Mouse (Mus musculus) Patski (cell line): ENCODE measurements around the gene Angel2. TPM values are rescaled to one million over a fixed set of nuclear protein-coding genes. Genes with fewer than 3 reads are reported as not detected.
A peak's percentile ranks its signal among the peaks of the same experiment; 100 is the strongest.
"Not testable (repeated sequence)": the region's sequence is repeated elsewhere in the genome, so short reads cannot be mapped to it uniquely, and the experiment has no call there.

Experiments used
- ATAC-seq: fragments of 100-300 bp; one replicate; pipeline ENCODE4 v1.8.0; 2021
- CTCF ChIA-PET: fragments of 350-600 bp; sonication (Branson Sonifier 250); formaldehyde crosslinking; loops from one replicate; lab custom pipeline; 2022; ENCODE audit warnings: inconsistent platforms; lab: Charles Lee
- POLR2A ChIA-PET: fragments of 350-600 bp; sonication (Branson Sonifier 250); formaldehyde crosslinking; loops from one replicate; lab custom pipeline; 2022; ENCODE audit warnings: antibody characterized with exemption, inconsistent platforms; lab: Charles Lee
- DNase-seq: peaks from one replicate; pipeline ENCODE4 v3.0.0-alpha.2; 2011; ENCODE audit warnings: low read depth, low spot score
- H3K27me3 ChIP-seq: fragments of 371-371 bp; one replicate; pipeline ENCODE4 v1.5.1; 2021
- CTCF ChIP-seq: fragments of 100-300 bp; IDR thresholded peaks from one replicate; pipeline ENCODE4 v1.5.1; 2021
- in situ Hi-C: fragments of 300-500 bp; cut with MboI; formaldehyde crosslinking; loops from 3 replicates; pipeline ENCODE4 v1.11.1; 2018; ENCODE audit warnings: low pct_unique_long_range_greater_than_20kb, mixed read lengths
- polyA plus RNA-seq: library from polyadenylated mRNA; unstranded; gene quantifications from one replicate; pipeline ENCODE4 v1.2.3, GENCODE M21; 2021

Angel2 gene
- polyA plus RNA-seq = 54.1 TPM

DNA sequence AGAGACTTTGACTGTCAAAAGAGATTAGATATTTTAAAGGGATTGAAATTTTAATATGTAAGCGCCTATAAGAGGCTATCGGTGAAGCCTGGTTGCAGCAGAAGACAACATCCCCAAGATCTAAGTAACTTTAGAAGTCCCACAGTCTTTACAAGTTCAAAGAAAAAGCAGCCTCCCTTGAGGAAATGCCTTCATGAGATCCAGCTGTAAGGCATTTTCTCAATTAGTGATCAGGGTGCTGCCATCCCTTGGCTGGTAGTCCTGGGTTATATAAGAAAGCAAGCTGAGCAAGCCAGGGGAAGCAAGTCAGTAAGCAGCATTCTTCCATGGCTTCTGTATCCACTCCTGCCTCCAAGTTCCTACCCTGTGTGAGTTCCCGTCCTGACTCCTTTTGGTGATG, at the start of gene Angel2:
Angel2 (plus strand) TSS at position 301 of the 400 bp plus-strand sequence.
- in situ Hi-C loops = loop anchor here (25.0 kb wide), 1 partner anchor 637 kb away; no protein-coding TSS in a partner anchor
- ATAC-seq, POLR2A ChIA-PET: not testable (repeated sequence)

DNA sequence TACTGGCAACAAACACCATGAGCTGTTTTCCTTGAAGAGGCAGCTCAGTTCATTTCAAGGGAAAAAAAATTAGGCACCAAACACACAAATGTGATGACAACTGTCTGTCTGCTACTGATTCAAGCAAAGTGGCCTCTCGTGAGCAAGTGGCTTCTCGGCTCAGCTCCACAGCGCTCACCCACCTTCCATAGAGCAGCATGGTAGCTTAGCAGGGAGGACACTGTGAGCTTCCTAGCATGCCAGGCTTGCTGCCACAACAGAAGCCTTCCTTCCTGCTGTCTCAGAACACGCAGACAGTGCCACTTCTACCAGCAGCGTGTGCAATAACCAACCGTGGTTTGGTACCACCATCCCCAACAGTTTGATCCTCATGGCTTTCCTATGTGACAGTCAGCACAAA, 49.2 kb upstream of the Angel2 start:
- DNase-seq (no peak), ATAC-seq (no peak)
- in situ Hi-C loops = loop anchor here (5.0 to 25.0 kb wide), 2 partner anchors 43 to 1863 kb away; partner anchors contain the start of gene Kctd3
- ChIA-PET CTCF (interaction anchor here (0.9 to 2.1 kb wide), 3 partner anchors 32 to 45 kb away, joined by 3 to 8 read pairs (median 4); no protein-coding TSS in a partner anchor), POLR2A (no interaction called here)
- no peak for TF ChIP-seq CTCF
- H3K27me3 ChIP-seq = no peaks in the 10 kb centered on the region

More for the DNA sequence above, at the start of gene Angel2:
- H3K27me3 ChIP-seq, CTCF ChIA-PET, DNase-seq: not testable (repeated sequence)

DNA sequence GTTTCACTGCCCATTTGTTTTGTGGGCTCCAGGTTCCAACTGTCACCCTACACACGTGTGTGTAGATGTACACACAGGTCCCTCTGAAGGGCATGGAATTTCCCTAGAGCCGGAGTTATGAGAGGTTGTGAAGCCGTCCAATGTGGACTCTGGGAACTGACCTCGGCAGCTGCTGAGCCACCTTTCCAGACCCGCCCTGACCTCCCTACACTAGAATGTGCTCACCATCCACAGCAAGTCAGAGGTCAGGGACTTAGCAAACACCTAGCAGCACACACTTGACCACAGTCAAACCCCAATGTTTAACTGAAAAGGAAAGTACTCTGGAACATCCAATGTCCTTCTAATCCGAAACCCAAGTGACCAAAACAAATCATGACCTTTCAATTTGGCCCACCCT, 44.3 kb upstream of the Angel2 start:
- ChIA-PET CTCF (no interaction called here), POLR2A (no interaction called here)
- DNase-seq (no peak), ATAC-seq (no peak)
- H3K27me3 ChIP-seq = no peaks in the 10 kb centered on the region
- no peak for TF ChIP-seq CTCF
- in situ Hi-C loops = loop anchor here (25.0 kb wide), 1 partner anchor 1868 kb away; the partner anchor contains the start of gene Kctd3

DNA sequence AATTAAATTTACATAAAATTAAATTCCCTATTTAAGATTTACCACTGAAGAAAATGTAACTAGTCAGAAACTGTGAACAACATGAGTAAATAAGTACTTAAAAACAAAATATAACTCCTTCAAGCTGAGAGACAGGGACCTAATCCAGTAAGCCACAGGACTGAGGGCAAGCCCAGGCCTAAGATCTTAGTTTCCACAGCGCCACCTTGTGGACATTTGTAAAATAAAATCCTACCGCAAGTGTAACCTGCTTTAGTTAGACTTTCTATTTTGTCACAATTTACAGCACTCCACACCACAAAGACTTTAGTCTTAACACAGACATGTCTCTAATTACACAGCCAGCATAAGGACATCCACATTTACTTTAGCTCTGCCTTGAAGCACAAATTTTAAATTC, 43.5 kb upstream of the Angel2 start:
- ATAC-seq = peak; percentile 69
- ChIA-PET CTCF (interaction anchor here (0.6 to 4.7 kb wide), 11 partner anchors 9 to 723 kb away, joined by 3 to 40 read pairs (median 5); no protein-coding TSS in a partner anchor), POLR2A (no interaction called here)
- TF ChIP-seq CTCF = peak; percentile 68
- H3K27me3 ChIP-seq = no peaks in the 10 kb centered on the region
- DNase-seq = no peak
- in situ Hi-C loops = loop anchor here (25.0 kb wide), 1 partner anchor 1869 kb away; the partner anchor contains the start of gene Kctd3

DNA sequence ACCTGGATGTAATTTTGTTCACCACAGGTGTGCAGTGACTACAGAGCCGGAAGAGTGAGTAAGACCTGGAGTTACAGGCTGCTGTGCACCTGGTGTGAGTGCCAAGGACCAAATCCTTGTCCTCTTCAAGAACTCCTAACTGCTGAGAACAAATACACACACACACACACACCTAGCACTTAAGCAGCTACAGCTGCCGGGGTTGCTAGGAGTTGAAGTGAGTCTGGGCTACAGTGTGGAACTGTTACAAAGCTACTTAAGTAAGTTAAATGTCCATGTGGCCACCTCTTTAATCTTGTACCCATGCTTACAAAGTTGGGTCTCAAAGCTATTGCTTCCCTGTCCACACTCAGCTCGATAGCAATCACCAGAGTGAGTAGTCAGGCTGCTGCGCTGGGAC, 38.9 kb upstream of the Angel2 start:
- ATAC-seq = no peak
- no peaks in the 10 kb centered on the region for H3K27me3 ChIP-seq
- ChIA-PET POLR2A (no interaction called here), CTCF (interaction anchor here (0.7 kb wide), 1 partner anchor 16 kb away, joined by 3 read pairs; no protein-coding TSS in a partner anchor)
- no peak for DNase-seq
- TF ChIP-seq CTCF = no peak
- in situ Hi-C loops = loop anchor here (25.0 kb wide), 1 partner anchor 1874 kb away; the partner anchor contains the start of gene Kctd3

DNA sequence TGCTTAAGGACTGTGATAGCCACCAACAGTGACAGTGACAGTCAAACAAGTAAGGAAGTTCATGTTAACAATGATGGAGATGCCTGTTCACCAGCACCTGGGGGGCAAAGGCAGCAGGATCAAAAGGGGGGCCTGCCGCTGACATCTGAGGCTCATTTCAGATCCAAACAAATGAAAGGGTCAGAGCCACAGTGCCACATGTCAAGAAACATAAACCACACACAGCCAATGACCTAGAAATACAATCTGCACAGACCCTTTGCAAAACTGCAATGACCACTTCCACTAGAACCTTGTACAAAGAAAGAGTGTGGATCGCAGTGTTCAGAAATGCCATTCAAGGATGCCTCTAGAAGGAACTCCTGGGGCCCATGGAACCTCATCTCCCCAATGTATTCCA, 36.9 kb upstream of the Angel2 start:
- TF ChIP-seq CTCF = no peak
- in situ Hi-C loops = loop anchor here (25.0 kb wide), 1 partner anchor 1876 kb away; the partner anchor contains the start of gene Kctd3
- H3K27me3 ChIP-seq = no peaks in the 10 kb centered on the region
- CTCF ChIA-PET = no interaction called here
- DNase-seq (no peak), ATAC-seq (no peak)
- POLR2A ChIA-PET = no interaction called here

DNA sequence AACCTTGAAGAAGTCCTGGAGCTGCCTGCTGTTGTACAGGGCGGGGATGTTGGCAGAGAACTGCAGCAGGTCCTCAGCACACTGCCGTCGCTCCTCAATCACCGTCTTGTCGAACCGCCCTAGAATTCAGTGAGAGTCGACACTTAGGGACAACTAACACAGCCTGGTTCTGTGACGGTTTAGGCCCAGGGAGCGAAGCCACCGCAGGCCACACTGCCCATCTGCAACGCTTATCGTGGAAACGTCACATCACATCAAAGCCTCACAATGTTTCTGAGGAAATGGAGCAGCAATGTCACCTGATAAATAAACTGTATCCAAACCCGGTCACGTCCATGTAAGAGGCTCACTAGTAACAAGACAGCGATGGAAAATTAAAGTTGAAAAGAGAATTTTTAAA, 36.3 kb upstream of the Angel2 start:
- CTCF ChIA-PET = interaction anchor here (1.6 kb wide), 1 partner anchor 11 kb away, joined by 5 read pairs; no protein-coding TSS in a partner anchor
- in situ Hi-C loops = loop anchor here (25.0 kb wide), 1 partner anchor 1876 kb away; the partner anchor contains the start of gene Kctd3
- POLR2A ChIA-PET = no interaction called here
- no peak for TF ChIP-seq CTCF
- DNase-seq = no peak
- no peaks in the 10 kb centered on the region for H3K27me3 ChIP-seq
- no peak for ATAC-seq

DNA sequence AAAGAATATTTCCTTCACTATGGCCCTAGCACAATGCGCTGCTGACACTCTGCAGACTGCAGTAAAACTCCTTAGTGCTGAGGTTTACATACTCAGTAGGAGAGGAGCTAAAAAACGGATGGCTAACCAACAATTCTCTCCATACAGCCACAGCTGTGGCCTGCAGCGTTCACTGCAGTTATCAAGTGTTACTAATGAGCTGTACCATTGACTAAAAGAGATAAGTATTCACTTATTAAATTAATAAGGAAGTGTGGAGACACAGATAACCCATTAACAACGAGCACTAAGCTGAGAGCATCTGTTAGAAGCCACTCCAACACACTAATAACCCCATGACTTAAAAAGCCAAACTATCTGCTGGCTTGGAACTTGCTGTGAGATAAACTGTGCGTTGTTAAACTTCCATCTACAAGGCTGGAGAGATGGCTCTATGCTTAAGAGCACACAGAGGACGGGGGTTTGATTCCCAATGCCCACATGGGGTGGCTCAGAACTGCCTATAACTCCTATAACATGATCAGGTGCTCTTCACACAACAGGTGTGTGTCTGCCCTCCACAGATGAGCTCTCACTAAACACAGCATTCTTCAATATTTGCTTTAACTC, 31.2 kb upstream of the Angel2 start:
- ATAC-seq = no peak
- CTCF ChIA-PET = interaction anchor here (1.8 kb wide), 1 partner anchor 12 kb away, joined by 7 read pairs; no protein-coding TSS in a partner anchor
- no peak for TF ChIP-seq CTCF
- DNase-seq = no peak
- in situ Hi-C loops = loop anchor here (25.0 kb wide), 1 partner anchor 1881 kb away; the partner anchor contains the start of gene Kctd3
- no peaks in the 10 kb centered on the region for H3K27me3 ChIP-seq
- POLR2A ChIA-PET = interaction anchor here (0.6 kb wide), 1 partner anchor 1178 kb away, joined by 3 read pairs; no protein-coding TSS in a partner anchor

DNA sequence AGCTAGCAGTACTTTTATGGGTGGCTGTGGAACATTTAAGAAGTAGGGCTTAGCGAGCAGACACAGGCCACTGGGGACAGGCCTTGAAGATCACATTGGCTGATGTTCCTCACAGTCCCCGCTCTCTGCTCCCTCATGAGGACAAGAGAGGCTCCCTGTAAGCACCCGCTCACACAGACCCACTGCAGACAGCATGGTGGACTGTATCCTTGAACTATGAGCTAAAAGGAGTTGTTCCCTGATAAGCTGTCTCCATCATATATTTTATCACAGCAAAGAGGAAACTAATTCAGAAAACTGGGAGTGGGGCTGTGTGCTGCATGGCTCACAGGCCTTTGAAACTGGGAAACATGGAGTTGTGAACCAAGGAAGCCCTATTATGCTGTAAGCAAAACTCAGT, 26.7 kb upstream of the Angel2 start:
- ChIA-PET POLR2A (no interaction called here), CTCF (no interaction called here)
- H3K27me3 ChIP-seq = no peaks in the 10 kb centered on the region
- in situ Hi-C loops = loop anchor here (25.0 kb wide), 1 partner anchor 1886 kb away; the partner anchor contains the start of gene Kctd3
- no peak for TF ChIP-seq CTCF
- DNase-seq (no peak), ATAC-seq (no peak)

DNA sequence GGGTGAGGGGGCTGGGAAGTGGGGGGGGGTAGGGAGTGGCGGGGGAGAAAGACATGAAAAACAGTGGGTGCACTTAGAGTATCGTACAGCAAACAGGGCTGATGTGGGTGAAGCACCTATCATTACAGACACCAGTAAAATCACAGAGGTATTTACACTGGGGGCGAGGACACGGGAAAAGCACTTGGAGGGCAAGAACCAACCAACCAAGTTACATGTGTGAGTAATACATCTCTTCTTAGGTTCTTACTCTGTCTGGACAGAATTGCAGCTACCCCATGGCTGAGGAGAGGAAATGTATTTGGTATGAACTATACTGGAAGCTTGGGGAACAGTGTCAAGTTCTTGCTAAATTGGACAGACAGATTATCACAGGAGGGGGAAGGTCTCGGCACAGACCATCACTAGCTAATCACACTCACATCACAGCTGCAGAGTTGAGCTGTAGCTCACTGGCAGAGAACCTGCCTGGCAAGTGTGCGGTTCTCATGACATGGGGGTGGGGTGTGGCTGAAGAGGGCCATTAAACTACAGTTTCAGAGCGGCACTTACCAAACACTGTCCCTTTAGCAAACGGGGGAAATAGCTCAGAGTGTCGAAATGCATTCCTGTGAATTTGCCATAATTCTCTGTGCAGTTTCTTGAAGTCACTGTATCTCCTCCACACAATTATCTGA, 25.9 kb upstream of the Angel2 start:
- ATAC-seq (no peak), DNase-seq (no peak)
- in situ Hi-C loops = loop anchor here (25.0 kb wide), 1 partner anchor 1887 kb away; the partner anchor contains the start of gene Kctd3
- TF ChIP-seq CTCF = no peak
- ChIA-PET POLR2A (no interaction called here), CTCF (interaction anchor here (1.1 to 1.6 kb wide), 3 partner anchors 10 to 20 kb away, joined by 3 to 5 read pairs (median 4); no protein-coding TSS in a partner anchor)
- no peaks in the 10 kb centered on the region for H3K27me3 ChIP-seq
